ENCODE assay signal across 8 mouse cellular contexts in genomic region chr9:59035342-59036158, GRCm38 (mm10). TPM values are rescaled to one million over a fixed set of nuclear protein-coding genes. Genes with fewer than 3 reads are reported as not detected.
DNase-seq lines count a peak whose midpoint lies in the region; ATAC-seq and TF ChIP-seq lines count a peak whose summit lies in the region.

No protein-coding gene starts in this region.

- H3K9me3 ChIP-seq in kidney, embryonic 14.5 days (ENCODE audit: control insufficient read depth, low read length) = no peaks in the 10 kb centered on the region
- no peaks in the 10 kb centered on the region for H3K9me3 ChIP-seq in limb, embryonic 14.5 days (ENCODE audit: control insufficient read depth, low read length)
- H3K9me3 ChIP-seq in midbrain, postnatal 0 days (ENCODE audit: low read length) = no peaks in the 10 kb centered on the region

- no peaks in the 10 kb centered on the region for H3K27me3 ChIP-seq in kidney, embryonic 14.5 days (ENCODE audit: control insufficient read depth, insufficient read depth, low read length)
- H3K27me3 ChIP-seq in limb, embryonic 14.5 days (ENCODE audit: control insufficient read depth, insufficient read depth, low read length) = no peaks in the 10 kb centered on the region
- H3K27me3 ChIP-seq in midbrain, postnatal 0 days (ENCODE audit: insufficient read depth, low read length) = no peaks in the 10 kb centered on the region

- under 1% methylated on average over 60 of the region's 63 CpGs for WGBS in kidney, embryonic 14.5 days
- WGBS in limb, embryonic 14.5 days = 1% methylated on average over 31 of the region's 63 CpGs
- under 1% methylated on average over 36 of the region's 63 CpGs for WGBS in midbrain, postnatal 0 days

- H3K4me1 ChIP-seq in kidney, embryonic 14.5 days (ENCODE audit: control insufficient read depth, insufficient read depth, low read length) = peaks cover 13% of the 10 kb centered on the region; the same call in 1 of the 2 replicates
- peaks cover 17% of the 10 kb centered on the region for H3K4me1 ChIP-seq in limb, embryonic 14.5 days (ENCODE audit: control insufficient read depth, insufficient read depth, low read length)
- H3K4me1 ChIP-seq in midbrain, postnatal 0 days (ENCODE audit: insufficient read depth, low read length) = peaks cover 14% of the 10 kb centered on the region; the same call in 1 of the 2 replicates

- peak overlapping the region; percentile 94 for H3K4me3 ChIP-seq in kidney, embryonic 14.5 days (ENCODE audit: low read length)
- H3K4me3 ChIP-seq in limb, embryonic 14.5 days (replicated peaks; ENCODE audit: low read length) = peak overlapping the region; percentile 98
- H3K4me3 ChIP-seq in midbrain, postnatal 0 days (ENCODE audit: low read depth, low read length) = peak overlapping the region; percentile 94

- H3K27ac ChIP-seq in kidney, embryonic 14.5 days (ENCODE audit: low read depth, low read length) = peak overlapping the region; percentile 99
- H3K27ac ChIP-seq in limb, embryonic 14.5 days (replicated peaks; ENCODE audit: low read depth, low read length) = peak overlapping the region; percentile 100
- H3K27ac ChIP-seq in midbrain, postnatal 0 days (ENCODE audit: low read depth, low read length) = peak overlapping the region; percentile 99

- no peaks in the 10 kb centered on the region for H3K36me3 ChIP-seq in kidney, embryonic 14.5 days (ENCODE audit: control insufficient read depth, insufficient read depth, low read length)
- H3K36me3 ChIP-seq in limb, embryonic 14.5 days (ENCODE audit: control insufficient read depth, insufficient read depth, low read length) = no peaks in the 10 kb centered on the region
- H3K36me3 ChIP-seq in midbrain, postnatal 0 days (ENCODE audit: insufficient read depth, low read length) = no peaks in the 10 kb centered on the region

- TF ChIP-seq CTCF in midbrain, postnatal 0 days (IDR thresholded peaks at IDR 0.05) = peak; percentile 65

- DNase-seq in heart, adult 11 months = peak; percentile 95
- DNase-seq in heart, postnatal 25 days (ENCODE audit: low spot score) = no peak
- peak; percentile 79 for DNase-seq in embryo, embryonic 10.5 days (ENCODE audit: low spot score)
- peak; percentile 23 to 55 for DNase-seq in gastrocnemius, postnatal 4 days (ENCODE audit: low spot score in 2 of 2)
- DNase-seq in limb, embryonic 14.5 days (ENCODE audit: low spot score) = peak; percentile 45
- DNase-seq in midbrain, postnatal 0 days (ENCODE audit: low spot score) = peak; percentile 79
- peak; percentile 8 for DNase-seq in thymus, postnatal 14 days

- TF ChIP-seq POLR2A in limb, embryonic 14.5 days (IDR thresholded peaks at IDR 0.05; ENCODE audit: borderline replicate concordance, extremely low read depth, insufficient read depth, insufficient read length) = no peak

- intact Hi-C loops in heart, postnatal 25 days (cut with DNase I) = loop anchor here (1.0 kb wide), 1 partner anchor 99 kb away; no protein-coding TSS in a partner anchor

- peak overlapping the region; percentile 93 for H3K9ac ChIP-seq in kidney, embryonic 14.5 days (ENCODE audit: low read depth, low read length)
- peak overlapping the region; percentile 95 for H3K9ac ChIP-seq in limb, embryonic 14.5 days (ENCODE audit: low read depth, low read length, severe bottlenecking)
- peak overlapping the region; percentile 95 for H3K9ac ChIP-seq in midbrain, postnatal 0 days (replicated peaks; ENCODE audit: low read length, poor library complexity, severe bottlenecking)

- peak; percentile 55 for ATAC-seq in kidney, embryonic 14.5 days (ENCODE audit: low FRiP score, low TSS enrichment)
- ATAC-seq in limb, embryonic 14.5 days (ENCODE audit: low FRiP score, low read depth) = peak; percentile 14; the same call in 1 of the 2 replicates
- ATAC-seq in midbrain, postnatal 0 days (ENCODE audit: low FRiP score) = peak; percentile 45

- H3K4me2 ChIP-seq in kidney, embryonic 14.5 days (replicated peaks; ENCODE audit: low read depth, low read length) = peak overlapping the region; percentile 49
- peak overlapping the region; percentile 71 for H3K4me2 ChIP-seq in limb, embryonic 14.5 days (replicated peaks; ENCODE audit: low read depth, low read length, severe bottlenecking)
- peak overlapping the region; percentile 85 for H3K4me2 ChIP-seq in midbrain, postnatal 0 days (ENCODE audit: low read depth, low read length, poor library complexity, severe bottlenecking)

RNA-seq across cellular contexts. Expression of gene Neo1, which starts 0.7 kb away (rescaled TPM):
- total RNA-seq in heart, postnatal 25 days (2021) = 10 to 100 TPM; 40.7 to 45.0 TPM
- total RNA-seq in gastrocnemius, postnatal 4 days (2021) = 10 to 100 TPM; 77.5 to 85.0 TPM
- 26.4 and 49.6 TPM in 2 replicates for polyA plus RNA-seq in kidney, embryonic 14.5 days (2014; fragmentation: Nextera tagmentation; extraction: Ambion mirVana)
- polyA plus RNA-seq in limb, embryonic 14.5 days (2012; rRNA removed) = 83.5 and 95.9 TPM in 2 replicates
- 57.1 and 63.9 TPM in 2 replicates for polyA plus RNA-seq in limb, embryonic 14.5 days (2014; fragmentation: Nextera tagmentation; extraction: Ambion mirVana)
- 181 and 194 TPM in 2 replicates for total RNA-seq in midbrain, postnatal 0 days (2014; rRNA removed)
- polyA plus RNA-seq in midbrain, postnatal 0 days (2015; fragmentation: Nextera tagmentation; extraction: Ambion mirVana) = 32.0 and 40.7 TPM in 2 replicates
